8 mouse cellular contexts compared by ENCODE assay signal in genomic region chr9:54501453-54502110, GRCm38 (mm10). TPM values are rescaled to one million over a fixed set of nuclear protein-coding genes. Genes with fewer than 3 reads are reported as not detected.
DNase-seq lines count a peak whose midpoint lies in the region; ATAC-seq and TF ChIP-seq lines count a peak whose summit lies in the region.

Gene Dmxl2 (minus strand): TSS chr9:54501626.

- no peak within 1 kb of the TSS; the same call in 1 of the 2 replicates for H3K27ac ChIP-seq in embryonic facial prominence, embryonic 14.5 days (replicated peaks; ENCODE audit: low read depth, low read length)
- peak within 1 kb of the TSS; percentile 70; the same call in 1 of the 2 replicates for H3K27ac ChIP-seq in heart, embryonic 11.5 days (ENCODE audit: low read depth, low read length)
- H3K27ac ChIP-seq in kidney, embryonic 16.5 days (ENCODE audit: low read length): 0 out of 2 replicates have a peak within 1 kb of the TSS, but pooled peaks have one; percentile 50
- H3K27ac ChIP-seq in liver, adult 2 months (replicated peaks; ENCODE audit: insufficient read depth, low read depth, low read length): peak within 1 kb of the TSS; percentile 79

- H3K27me3 ChIP-seq in embryonic facial prominence, embryonic 14.5 days (replicated peaks; ENCODE audit: control insufficient read depth, insufficient read depth, low read length): peaks cover 3% of the 10 kb centered on the region; the same call in 1 of the 2 replicates
- H3K27me3 ChIP-seq in heart, embryonic 11.5 days (ENCODE audit: control insufficient read depth, insufficient read depth, low read length): 0 out of 2 replicates have a peak, but pooled peaks cover 6% of the 10 kb centered on the region
- peaks cover 2% of the 10 kb centered on the region; the same call in 1 of the 2 replicates for H3K27me3 ChIP-seq in kidney, embryonic 16.5 days (ENCODE audit: insufficient read depth, low read length)
- H3K27me3 ChIP-seq in liver, adult 2 months (ENCODE audit: control insufficient read depth, insufficient read depth, low read length): no peaks in the 10 kb centered on the region
- no peaks in the 10 kb centered on the region; the same call in 1 of the 2 replicates for H3K27me3 ChIP-seq in splenic B cell, adult 2 months (ENCODE audit: control insufficient read depth, insufficient read depth, low read length, poor library complexity, severe bottlenecking)

- H3K4me1 ChIP-seq in embryonic facial prominence, embryonic 14.5 days (ENCODE audit: control insufficient read depth, insufficient read depth, low read length): no peaks in the 10 kb centered on the region
- no peaks in the 10 kb centered on the region for H3K4me1 ChIP-seq in heart, embryonic 11.5 days (ENCODE audit: control insufficient read depth, insufficient read depth, low read length)
- peaks cover 4% of the 10 kb centered on the region; the same call in 1 of the 2 replicates for H3K4me1 ChIP-seq in kidney, embryonic 16.5 days (ENCODE audit: insufficient read depth, low read length)
- H3K4me1 ChIP-seq in liver, adult 2 months (ENCODE audit: control insufficient read depth, insufficient read depth, low read length): peaks cover 1% of the 10 kb centered on the region; the same call in 1 of the 2 replicates

- peak within 1 kb of the TSS; percentile 75 for H3K4me3 ChIP-seq in embryonic facial prominence, embryonic 14.5 days (ENCODE audit: low read depth, low read length)
- peak within 1 kb of the TSS; percentile 87 for H3K4me3 ChIP-seq in heart, embryonic 11.5 days (ENCODE audit: low read depth, low read length)
- peak within 1 kb of the TSS; percentile 83 for H3K4me3 ChIP-seq in kidney, embryonic 16.5 days (ENCODE audit: low read length)
- H3K4me3 ChIP-seq in liver, adult 2 months (ENCODE audit: insufficient read depth, low read depth, low read length): peak within 1 kb of the TSS; percentile 94

- TF ChIP-seq CTCF in liver, adult 2 months (IDR thresholded peaks at IDR 0.05; ENCODE audit: low read depth, low read length): no peak

- ATAC-seq in embryonic facial prominence, embryonic 14.5 days (ENCODE audit: low read depth): peak; percentile 92
- ATAC-seq in heart, embryonic 11.5 days (replicated peaks; ENCODE audit: insufficient number of reproducible peaks, low FRiP score, low TSS enrichment): peak; percentile 87
- ATAC-seq in kidney, embryonic 16.5 days (ENCODE audit: low FRiP score, low TSS enrichment): peak; percentile 94
- ATAC-seq in monocyte, adult 5-6 weeks (replicated peaks; ENCODE audit: insufficient number of reproducible peaks, low FRiP score, low TSS enrichment, poor library complexity, severe bottlenecking): peak; percentile 50; the same call in 1 of the 2 replicates

- H3K9ac ChIP-seq in embryonic facial prominence, embryonic 14.5 days (ENCODE audit: low read depth, low read length): peak within 1 kb of the TSS; percentile 75
- H3K9ac ChIP-seq in heart, embryonic 11.5 days (ENCODE audit: low read depth, low read length): peak within 1 kb of the TSS; percentile 81
- H3K9ac ChIP-seq in kidney, embryonic 16.5 days (replicated peaks; ENCODE audit: low read length): peak within 1 kb of the TSS; percentile 80
- peak within 1 kb of the TSS; percentile 93 for H3K9ac ChIP-seq in liver, adult 2 months (ENCODE audit: low read depth, low read length)

- WGBS in embryonic facial prominence, embryonic 14.5 days: 1% methylated on average over 17 of the region's 99 CpGs
- under 1% methylated on average over 66 of the region's 99 CpGs for WGBS in heart, embryonic 11.5 days (ENCODE audit: insufficient replicate concordance)
- under 1% methylated on average over 80 of the region's 99 CpGs for WGBS in kidney, embryonic 16.5 days
- WGBS in liver, adult 2 months: 5% methylated on average over 96 of the region's 99 CpGs

- peaks cover 10% of the 10 kb centered on the region; the same call in 1 of the 2 replicates for H3K79me2 ChIP-seq in liver, adult 2 months (ENCODE audit: control insufficient read depth, insufficient read depth, low read length)

- TF ChIP-seq POLR2A in liver, adult 2 months (IDR thresholded peaks at IDR 0.05; ENCODE audit: extremely low read depth, insufficient read depth, low read length): peak; percentile 57

- no peaks in the 10 kb centered on the region for H3K36me3 ChIP-seq in embryonic facial prominence, embryonic 14.5 days (ENCODE audit: control insufficient read depth, insufficient read depth, low read length)
- H3K36me3 ChIP-seq in heart, embryonic 11.5 days (ENCODE audit: control insufficient read depth, insufficient read depth, low read length): no peaks in the 10 kb centered on the region
- no peaks in the 10 kb centered on the region for H3K36me3 ChIP-seq in kidney, embryonic 16.5 days (ENCODE audit: insufficient read depth, low read length)
- H3K36me3 ChIP-seq in liver, adult 2 months (ENCODE audit: control insufficient read depth, insufficient read depth, low read length): no peaks in the 10 kb centered on the region
- no peaks in the 10 kb centered on the region for H3K36me3 ChIP-seq in splenic B cell, adult 2 months (ENCODE audit: control insufficient read depth, insufficient read depth, low read length, poor library complexity, severe bottlenecking)

- H3K4me2 ChIP-seq in embryonic facial prominence, embryonic 14.5 days (ENCODE audit: low read depth, low read length): peak within 1 kb of the TSS; percentile 97
- H3K4me2 ChIP-seq in heart, embryonic 11.5 days: peak within 1 kb of the TSS; percentile 87
- peak within 1 kb of the TSS; percentile 99 for H3K4me2 ChIP-seq in kidney, embryonic 16.5 days (replicated peaks; ENCODE audit: low read depth, low read length)

- H3K9me3 ChIP-seq in embryonic facial prominence, embryonic 14.5 days (ENCODE audit: control insufficient read depth, low read length): no peaks in the 10 kb centered on the region
- H3K9me3 ChIP-seq in heart, embryonic 11.5 days (replicated peaks; ENCODE audit: control insufficient read depth, low read length): no peaks in the 10 kb centered on the region
- no peaks in the 10 kb centered on the region for H3K9me3 ChIP-seq in kidney, embryonic 16.5 days (ENCODE audit: low read length)

- peak; percentile 88 for DNase-seq in 3134 (ENCODE audit: extremely low read depth, insufficient read length, low spot score)
- DNase-seq in adrenal gland, postnatal 4 days (ENCODE audit: low spot score in 2 of 2): peak; percentile 66 to 81
- DNase-seq in embryonic facial prominence, embryonic 14.5 days (ENCODE audit: low spot score): peak; percentile 92
- peak; percentile 86 for DNase-seq in liver, adult 2 months (ENCODE audit: extremely low read depth, low read depth, low spot score)
- peak; percentile 30 for DNase-seq in splenic B cell, adult 2 months (ENCODE audit: low read depth, low spot score)

RNA-seq across cellular contexts. Expression of gene Dmxl2, which starts in this region (rescaled TPM):
- 10 to 100 TPM; 18.8 to 23.4 TPM for total RNA-seq in adrenal gland, postnatal 4 days (2021)
- 7.7 and 8.3 TPM in 2 replicates for polyA plus RNA-seq in embryonic facial prominence, embryonic 14.5 days (2014; fragmentation: Nextera tagmentation; extraction: Ambion mirVana)
- polyA plus RNA-seq in heart, embryonic 11.5 days (2014; fragmentation: Nextera tagmentation; extraction: Ambion mirVana): 7.6 and 12.5 TPM in 2 replicates
- 4.7 and 5.7 TPM in 2 replicates for polyA plus RNA-seq in kidney, embryonic 16.5 days (2015; fragmentation: Nextera tagmentation; extraction: Ambion mirVana)
- 12.3 and 20.7 TPM in 2 replicates for total RNA-seq in liver, adult 2 months (2014; rRNA removed)
- 2.9 and 3.6 TPM in 2 replicates for polyA plus RNA-seq in liver, adult 2 months (2012; rRNA removed)
- 2.8 to 15.1 TPM (median 12.4 TPM) in 3 replicates for total RNA-seq in monocyte, adult 5-6 weeks (2017)

Comparison
In these comparisons a context has a peak if more than half of its experiments do, and no peak if none do; other contexts are left out.
1. DNase-seq: peak in every context shown above with its lines; median percentile 92 in embryonic facial prominence, embryonic 14.5 days; 88 in 3134; 86 in liver, adult 2 months; 74 in adrenal gland, postnatal 4 days; 30 in splenic B cell, adult 2 months.